Mouse (Mus musculus): ENCODE measurements around the gene Fcrl1. TPM values are rescaled to one million over a fixed set of nuclear protein-coding genes. Genes with fewer than 3 reads are reported as not detected.
A peak's percentile ranks its signal among the peaks of the same experiment; 100 is the strongest.
"Not testable (repeated sequence)": the region's sequence is repeated elsewhere in the genome, so short reads cannot be mapped to it uniquely, and the experiment has no call there.

Gene Fcrl1
- polyA plus RNA-seq, 1 experiment from 2014 or later = 0.39 TPM

- H3K4me3 ChIP-seq (replicated peaks; ENCODE audit: low read length) = no peak overlapping the region
- ATAC-seq (ENCODE audit: insufficient read depth, low FRiP score) = peak; percentile 40; the same call in 1 of the 2 replicates
Observed at GRCm38 (mm10) chr3:87377228-87377627, 1.0 kb downstream of the Fcrl1 start.

GRCm38 (mm10) chr3:87377719-87378118 lies 1.5 kb downstream of the Fcrl1 start:
- no peak overlapping the region for H3K4me3 ChIP-seq (replicated peaks; ENCODE audit: low read length)
- 49% methylated on average over 6 of the region's 6 CpGs for WGBS
- H3K4me1 ChIP-seq (ENCODE audit: control insufficient read depth, insufficient read depth, low read length) = no peaks in the 10 kb centered on the region
- no peak overlapping the region for H3K9ac ChIP-seq (ENCODE audit: low read length)
- no peaks in the 10 kb centered on the region for H3K27me3 ChIP-seq (ENCODE audit: control insufficient read depth, insufficient read depth, low read length)
- H3K4me2 ChIP-seq (ENCODE audit: low read depth, low read length) = no peak overlapping the region
- H3K9me3 ChIP-seq (replicated peaks; ENCODE audit: control insufficient read depth, low read length) = no peaks in the 10 kb centered on the region
- H3K27ac ChIP-seq (ENCODE audit: low read length) = no peak overlapping the region; the same call in 1 of the 2 replicates
- no peaks in the 10 kb centered on the region for H3K36me3 ChIP-seq (ENCODE audit: control insufficient read depth, insufficient read depth, low read length)
- ATAC-seq (ENCODE audit: insufficient read depth, low FRiP score) = no peak

More at GRCm38 (mm10) chr3:87377228-87377627, 1.0 kb downstream of the Fcrl1 start:
- H3K36me3 ChIP-seq (ENCODE audit: control insufficient read depth, insufficient read depth, low read length) = no peaks in the 10 kb centered on the region
- no peaks in the 10 kb centered on the region for H3K4me1 ChIP-seq (ENCODE audit: control insufficient read depth, insufficient read depth, low read length)
- H3K27me3 ChIP-seq (ENCODE audit: control insufficient read depth, insufficient read depth, low read length) = no peaks in the 10 kb centered on the region
- 47% methylated on average over 3 of the region's 3 CpGs for WGBS
- no peak overlapping the region for H3K9ac ChIP-seq (ENCODE audit: low read length)
- H3K9me3 ChIP-seq (replicated peaks; ENCODE audit: control insufficient read depth, low read length) = no peaks in the 10 kb centered on the region
- H3K4me2 ChIP-seq (ENCODE audit: low read depth, low read length) = peak overlapping the region; percentile 27; the same call in 1 of the 2 replicates
- no peak overlapping the region for H3K27ac ChIP-seq (ENCODE audit: low read length)

- H3K36me3 ChIP-seq (ENCODE audit: control insufficient read depth, insufficient read depth, low read length); ATAC-seq (ENCODE audit: insufficient read depth, low FRiP score); H3K27me3 ChIP-seq (ENCODE audit: control insufficient read depth, insufficient read depth, low read length); H3K4me3 ChIP-seq (replicated peaks; ENCODE audit: low read length); H3K9me3 ChIP-seq (replicated peaks; ENCODE audit: control insufficient read depth, low read length); H3K27ac ChIP-seq (ENCODE audit: low read length); H3K4me2 ChIP-seq (ENCODE audit: low read depth, low read length); H3K9ac ChIP-seq (ENCODE audit: low read length); H3K4me1 ChIP-seq (ENCODE audit: control insufficient read depth, insufficient read depth, low read length): not testable (repeated sequence)
- WGBS = 82% methylated on average over 2 of the region's 2 CpGs
Observed at GRCm38 (mm10) chr3:87379641-87380315, 3.6 kb downstream of the Fcrl1 start.

GRCm38 (mm10) chr3:87381806-87382712 lies 5.9 kb downstream of the Fcrl1 start:
- H3K4me2 ChIP-seq (ENCODE audit: low read depth, low read length) = no peak overlapping the region
- H3K4me3 ChIP-seq (replicated peaks; ENCODE audit: low read length) = no peak overlapping the region
- 56% methylated on average over 6 of the region's 7 CpGs for WGBS
- no peaks in the 10 kb centered on the region for H3K27me3 ChIP-seq (ENCODE audit: control insufficient read depth, insufficient read depth, low read length)
- peak overlapping the region; percentile 26; the same call in 1 of the 2 replicates for H3K27ac ChIP-seq (ENCODE audit: low read length)
- no peaks in the 10 kb centered on the region for H3K9me3 ChIP-seq (replicated peaks; ENCODE audit: control insufficient read depth, low read length)
- no peaks in the 10 kb centered on the region for H3K4me1 ChIP-seq (ENCODE audit: control insufficient read depth, insufficient read depth, low read length)
- no peak for ATAC-seq (ENCODE audit: insufficient read depth, low FRiP score)
- no peak overlapping the region for H3K9ac ChIP-seq (ENCODE audit: low read length)
- H3K36me3 ChIP-seq (ENCODE audit: control insufficient read depth, insufficient read depth, low read length) = no peaks in the 10 kb centered on the region

DNA sequence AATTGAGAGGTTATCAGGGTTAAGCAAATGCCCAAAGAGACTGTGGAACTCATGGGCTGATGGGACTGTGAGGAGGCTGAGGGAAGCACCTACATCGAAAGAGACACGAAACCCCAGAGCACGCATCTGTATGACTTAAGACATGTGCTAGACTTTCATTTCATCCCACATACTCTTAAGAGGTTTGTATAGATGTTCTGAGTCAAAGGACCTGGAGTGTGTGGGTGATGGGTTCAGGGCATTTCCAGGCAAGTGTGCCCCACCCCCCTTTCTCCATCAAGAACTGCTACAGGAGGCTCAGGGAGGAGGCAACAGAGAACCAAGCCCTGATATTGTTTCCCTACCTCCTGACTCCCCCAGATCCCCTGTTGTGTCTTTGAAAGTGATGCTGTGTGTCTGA lies 7.1 kb downstream of the Fcrl1 start:
- no peak overlapping the region for H3K4me2 ChIP-seq (ENCODE audit: low read depth, low read length)
- no peaks in the 10 kb centered on the region for H3K9me3 ChIP-seq (replicated peaks; ENCODE audit: control insufficient read depth, low read length)
- H3K27me3 ChIP-seq (ENCODE audit: control insufficient read depth, insufficient read depth, low read length) = no peaks in the 10 kb centered on the region
- no peaks in the 10 kb centered on the region for H3K4me1 ChIP-seq (ENCODE audit: control insufficient read depth, insufficient read depth, low read length)
- WGBS = 94% methylated on average over 3 of the region's 3 CpGs
- H3K36me3 ChIP-seq (ENCODE audit: control insufficient read depth, insufficient read depth, low read length) = no peaks in the 10 kb centered on the region
- no peak overlapping the region for H3K9ac ChIP-seq (ENCODE audit: low read length)
- H3K27ac ChIP-seq (ENCODE audit: low read length) = no peak overlapping the region
- no peak for ATAC-seq (ENCODE audit: insufficient read depth, low FRiP score)
- H3K4me3 ChIP-seq (replicated peaks; ENCODE audit: low read length) = no peak overlapping the region

GRCm38 (mm10) chr3:87385105-87385504 lies 8.9 kb downstream of the Fcrl1 start:
- ATAC-seq (ENCODE audit: insufficient read depth, low FRiP score) = no peak
- H3K27me3 ChIP-seq (ENCODE audit: control insufficient read depth, insufficient read depth, low read length) = no peaks in the 10 kb centered on the region
- H3K36me3 ChIP-seq (ENCODE audit: control insufficient read depth, insufficient read depth, low read length) = no peaks in the 10 kb centered on the region
- no peak overlapping the region for H3K27ac ChIP-seq (ENCODE audit: low read length)
- no peak overlapping the region for H3K4me3 ChIP-seq (replicated peaks; ENCODE audit: low read length)
- no peaks in the 10 kb centered on the region for H3K9me3 ChIP-seq (replicated peaks; ENCODE audit: control insufficient read depth, low read length)
- H3K9ac ChIP-seq (ENCODE audit: low read length) = no peak overlapping the region
- H3K4me2 ChIP-seq (ENCODE audit: low read depth, low read length) = no peak overlapping the region
- H3K4me1 ChIP-seq (ENCODE audit: control insufficient read depth, insufficient read depth, low read length) = no peaks in the 10 kb centered on the region
- 81% methylated on average over 9 of the region's 9 CpGs for WGBS

DNA sequence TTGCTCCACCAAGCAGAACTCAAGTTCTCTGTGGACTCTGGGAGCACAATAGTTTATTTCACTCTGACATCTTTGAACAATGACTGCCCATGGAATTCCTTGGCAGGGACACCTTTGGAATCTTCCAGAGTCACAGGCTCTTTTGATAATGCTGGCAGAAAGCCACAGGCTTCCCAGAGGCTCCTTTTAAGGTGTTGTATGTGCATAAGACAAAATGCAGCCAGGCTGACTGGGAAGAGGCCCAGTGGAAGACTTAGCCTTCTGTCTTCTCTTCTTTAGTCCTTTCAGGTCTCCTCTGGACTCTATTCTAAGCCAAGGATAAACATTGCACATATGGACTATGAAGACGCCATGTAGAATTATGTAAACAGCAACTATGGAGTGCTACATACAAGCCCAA lies 14.7 kb downstream of the Fcrl1 start:
- peak; percentile 73; the same call in 1 of the 2 replicates for ATAC-seq (ENCODE audit: insufficient read depth, low FRiP score)
- Histone ChIP-seq H3K9ac (ENCODE audit: low read length) (no peak overlapping the region), H3K27ac (ENCODE audit: low read length) (peak overlapping the region; percentile 71), H3K36me3 (ENCODE audit: control insufficient read depth, insufficient read depth, low read length) (no peaks in the 10 kb centered on the region), H3K4me2 (ENCODE audit: low read depth, low read length) (no peak overlapping the region), H3K27me3 (ENCODE audit: control insufficient read depth, insufficient read depth, low read length) (no peaks in the 10 kb centered on the region), H3K4me1 (ENCODE audit: control insufficient read depth, insufficient read depth, low read length) (no peaks in the 10 kb centered on the region), H3K9me3 (replicated peaks; ENCODE audit: control insufficient read depth, low read length) (no peaks in the 10 kb centered on the region), H3K4me3 (replicated peaks; ENCODE audit: low read length) (no peak overlapping the region)
- 50% methylated on average over 1 of the region's 1 CpGs for WGBS

GRCm38 (mm10) chr3:87398809-87399208 lies 22.6 kb downstream of the Fcrl1 start:
- ATAC-seq (ENCODE audit: insufficient read depth, low FRiP score) = no peak
- H3K27me3 ChIP-seq (ENCODE audit: control insufficient read depth, insufficient read depth, low read length) = no peaks in the 10 kb centered on the region
- no peak overlapping the region for H3K4me2 ChIP-seq (ENCODE audit: low read depth, low read length)
- no peak overlapping the region for H3K27ac ChIP-seq (ENCODE audit: low read length)
- no peak overlapping the region for H3K4me3 ChIP-seq (replicated peaks; ENCODE audit: low read length)
- WGBS = 72% methylated on average over 4 of the region's 4 CpGs
- no peak overlapping the region for H3K9ac ChIP-seq (ENCODE audit: low read length)
- H3K36me3 ChIP-seq (ENCODE audit: control insufficient read depth, insufficient read depth, low read length) = no peaks in the 10 kb centered on the region
- no peaks in the 10 kb centered on the region for H3K4me1 ChIP-seq (ENCODE audit: control insufficient read depth, insufficient read depth, low read length)
- H3K9me3 ChIP-seq (replicated peaks; ENCODE audit: control insufficient read depth, low read length) = no peaks in the 10 kb centered on the region

DNA sequence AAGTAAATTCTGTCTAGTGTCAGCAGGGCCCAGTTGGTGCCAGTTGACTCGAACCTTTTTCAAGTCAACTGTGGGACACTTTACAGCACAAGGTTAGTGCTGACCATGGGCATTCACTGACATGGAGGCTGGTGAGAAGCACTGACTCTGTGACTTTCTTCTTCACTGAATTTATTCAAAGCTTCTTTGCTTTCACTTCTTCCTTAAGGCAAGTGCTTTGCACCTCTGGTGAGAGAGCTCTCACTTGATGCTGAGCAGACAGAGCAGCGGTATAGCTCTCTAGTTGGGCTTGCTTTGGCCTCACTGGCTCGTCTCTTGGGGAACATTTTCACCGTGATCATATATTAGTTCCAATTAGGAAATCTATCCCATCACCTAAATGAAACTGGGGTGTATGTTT lies 23.7 kb downstream of the Fcrl1 start:
- no peaks in the 10 kb centered on the region for H3K9me3 ChIP-seq (replicated peaks; ENCODE audit: control insufficient read depth, low read length)
- H3K9ac ChIP-seq (ENCODE audit: low read length) = no peak overlapping the region
- no peak overlapping the region for H3K27ac ChIP-seq (ENCODE audit: low read length)
- H3K4me1 ChIP-seq (ENCODE audit: control insufficient read depth, insufficient read depth, low read length) = no peaks in the 10 kb centered on the region
- no peak overlapping the region for H3K4me3 ChIP-seq (replicated peaks; ENCODE audit: low read length)
- H3K27me3 ChIP-seq (ENCODE audit: control insufficient read depth, insufficient read depth, low read length) = no peaks in the 10 kb centered on the region
- no peak for ATAC-seq (ENCODE audit: insufficient read depth, low FRiP score)
- no peak overlapping the region for H3K4me2 ChIP-seq (ENCODE audit: low read depth, low read length)
- H3K36me3 ChIP-seq (ENCODE audit: control insufficient read depth, insufficient read depth, low read length) = no peaks in the 10 kb centered on the region
- WGBS = 79% methylated on average over 4 of the region's 4 CpGs

Measured in stomach, embryonic 16.5 days (tissue).